Mouse (Mus musculus): Measurements from ENCODE around the gene Dhrs1.

- TF ChIP-seq CTCF (IDR thresholded peaks at IDR 0.05) (no peak), POLR2A (IDR thresholded peaks at IDR 0.05; ENCODE audit: insufficient read depth, low read depth, low read length) (no peak)
Measured at GRCm38 (mm10) chr14:55723433-55723832, 22.1 kb downstream of the Dhrs1 start.

All from heart, adult 2 months (tissue).